Mouse (Mus musculus) midbrain, embryonic 15.5 days (tissue): Measurements from ENCODE around the gene Hif3a. TPM values are rescaled to one million over a fixed set of nuclear protein-coding genes. Genes with fewer than 3 reads are reported as not detected.
A peak's percentile ranks its signal among the peaks of the same experiment; 100 is the strongest.

Experiments
- ATAC-seq: fragments of 200-750 bp; cut with Nextera tagmentation; replicated peaks from 2 replicates; pipeline ENCODE4 v1.8.0; 2017; ENCODE audit warnings: moderate TSS enrichment
- H3K27ac ChIP-seq: fragments of 300-500 bp; sonication (generic); 2 replicates; pipeline ENCODE4 v1.5.1; 2015; ENCODE audit warnings: mild to moderate bottlenecking, inconsistent platforms
- H3K27me3 ChIP-seq: fragments of 300-500 bp; sonication (generic); replicated peaks from 2 replicates; pipeline ENCODE4 v1.6.1; 2015; ENCODE audit warnings: inconsistent platforms
- H3K36me3 ChIP-seq: fragments of 300-500 bp; sonication (generic); replicated peaks from 2 replicates; pipeline ENCODE4 v1.6.1; 2015; ENCODE audit warnings: inconsistent platforms
- H3K4me1 ChIP-seq: fragments of 300-500 bp; sonication (generic); 2 replicates; pipeline ENCODE4 v1.6.1; 2015; ENCODE audit warnings: inconsistent platforms
- H3K4me2 ChIP-seq: fragments of 300-500 bp; sonication (generic); 2 replicates; pipeline ENCODE4 v1.6.1; 2015; ENCODE audit warnings: inconsistent platforms, mild to moderate bottlenecking, moderate library complexity
- H3K4me3 ChIP-seq: fragments of 300-500 bp; sonication (generic); 2 replicates; pipeline ENCODE4 v1.5.1; 2015; ENCODE audit warnings: mild to moderate bottlenecking, inconsistent platforms
- H3K9ac ChIP-seq: fragments of 300-500 bp; sonication (generic); 2 replicates; pipeline ENCODE4 v1.6.1; 2015; ENCODE audit warnings: mild to moderate bottlenecking, inconsistent platforms
- H3K9me3 ChIP-seq: fragments of 300-500 bp; sonication (generic); 2 replicates; pipeline ENCODE4 v1.6.1; 2016; ENCODE audit warnings: inconsistent platforms
- WGBS: fragments of 180-500 bp; shearing (Covaris S2); methylation state at CpG from one replicate; pipeline ENCODE4 v1.1.7; 2015; ENCODE audit warnings: mixed read lengths; 5-methylcytosine and 5-hydroxymethylcytosine counted together
- polyA plus RNA-seq: library from polyadenylated mRNA; unstranded; fragments of >200 nt; fragmentation: Nextera tagmentation; extraction: Ambion mirVana; gene quantifications from 2 replicates; pipeline ENCODE4 v1.2.1, GENCODE M21; 2015

Hif3a gene
- polyA plus RNA-seq, 1 experiment from 2014 or later, result 4.7 TPM

- no peak for ATAC-seq
- H3K4me1 ChIP-seq, result 0 out of 2 replicates have a peak, but pooled peaks cover 2% of the 10 kb centered on the region
- H3K27ac ChIP-seq, result no peak overlapping the region
- WGBS, result 95% methylated on average over 7 of the region's 7 CpGs
- H3K9ac ChIP-seq, result no peak overlapping the region
- no peak overlapping the region for H3K4me3 ChIP-seq
- no peak overlapping the region for H3K4me2 ChIP-seq
- H3K36me3 ChIP-seq, result peaks cover 64% of the 10 kb centered on the region
- H3K9me3 ChIP-seq, result no peaks in the 10 kb centered on the region
- H3K27me3 ChIP-seq, result no peaks in the 10 kb centered on the region
Observed at GRCm38 (mm10) chr7:17011909-17012590, 50.2 kb downstream of the Hif3a start.

GRCm38 (mm10) chr7:17010010-17010347, 52.2 kb downstream of the Hif3a start:
- no peaks in the 10 kb centered on the region for H3K4me1 ChIP-seq
- H3K36me3 ChIP-seq, result peaks cover 75% of the 10 kb centered on the region
- no peaks in the 10 kb centered on the region for H3K27me3 ChIP-seq
- H3K4me3 ChIP-seq, result no peak overlapping the region
- WGBS, result 97% methylated on average over 5 of the region's 5 CpGs
- ATAC-seq, result no peak
- no peaks in the 10 kb centered on the region for H3K9me3 ChIP-seq
- H3K4me2 ChIP-seq, result no peak overlapping the region
- no peak overlapping the region for H3K27ac ChIP-seq
- H3K9ac ChIP-seq, result no peak overlapping the region

DNA sequence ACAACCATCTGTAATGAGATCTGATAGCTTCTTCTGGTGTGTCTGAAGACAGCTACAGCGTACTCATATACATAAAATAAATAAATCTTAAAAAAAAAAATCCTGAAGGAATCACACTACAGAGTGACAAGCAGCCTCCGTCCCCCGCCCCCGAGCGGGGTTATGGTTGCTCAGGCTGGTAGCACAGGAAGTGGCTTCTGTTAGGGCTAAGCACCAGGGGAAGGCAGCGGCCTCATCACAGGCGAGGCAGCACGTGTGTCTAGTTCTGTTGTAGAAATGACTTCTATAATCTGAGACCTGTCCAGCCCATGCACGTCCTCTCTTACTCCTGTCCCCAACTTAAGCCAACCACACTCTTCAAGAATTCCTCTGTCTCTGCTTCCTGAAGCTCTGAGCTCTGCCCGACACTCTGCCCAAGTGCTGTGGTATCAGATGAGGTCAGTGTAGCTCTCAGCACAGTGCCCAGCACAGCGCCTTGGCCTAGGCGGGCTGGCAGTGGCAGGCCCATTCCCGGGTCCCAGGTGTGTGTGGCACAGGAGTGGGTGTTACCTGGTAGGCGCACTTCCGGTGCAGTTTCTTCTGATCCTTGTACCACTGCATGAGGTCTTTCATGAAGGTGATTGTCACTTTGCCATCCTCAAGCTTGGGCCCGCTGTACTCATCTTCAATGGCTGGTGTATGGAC, 52.8 kb downstream of the Hif3a start:
- no peak overlapping the region for H3K4me3 ChIP-seq
- no peaks in the 10 kb centered on the region for H3K9me3 ChIP-seq
- ATAC-seq, result no peak
- H3K36me3 ChIP-seq, result peaks cover 74% of the 10 kb centered on the region
- no peak overlapping the region for H3K4me2 ChIP-seq
- no peak overlapping the region for H3K27ac ChIP-seq
- no peak overlapping the region for H3K9ac ChIP-seq
- no peaks in the 10 kb centered on the region for H3K27me3 ChIP-seq
- 94% methylated on average over 16 of the region's 16 CpGs for whole genome bisulfite sequencing
- H3K4me1 ChIP-seq, result no peaks in the 10 kb centered on the region

DNA sequence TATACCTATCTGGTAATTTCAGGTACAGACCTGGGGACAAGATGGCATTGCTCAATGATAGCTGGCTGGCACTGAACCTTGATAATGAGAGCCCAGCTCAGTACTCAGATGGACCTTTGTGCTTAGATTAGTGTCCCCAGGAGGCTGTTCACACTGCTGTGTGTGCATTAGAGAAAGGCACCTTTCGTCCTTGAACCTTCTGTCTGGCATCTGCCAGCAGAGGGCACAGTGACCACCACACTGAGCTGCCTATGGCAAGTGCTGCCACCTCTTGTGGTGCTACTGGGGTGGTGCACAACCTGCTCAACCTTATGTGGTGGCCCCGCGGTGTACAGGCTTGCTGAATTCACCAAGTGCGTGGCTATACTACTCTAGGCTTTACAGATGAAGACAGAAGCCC, 54.9 kb downstream of the Hif3a start:
- Histone ChIP-seq H3K36me3 (peaks cover 53% of the 10 kb centered on the region), H3K27ac (no peak overlapping the region), H3K9ac (no peak overlapping the region), H3K4me3 (no peak overlapping the region), H3K27me3 (no peaks in the 10 kb centered on the region), H3K4me2 (no peak overlapping the region), H3K4me1 (no peaks in the 10 kb centered on the region), H3K9me3 (no peaks in the 10 kb centered on the region)
- peak; percentile 25; the same call in 1 of the 2 replicates for ATAC-seq
- 86% methylated on average over 4 of the region's 4 CpGs for WGBS

DNA sequence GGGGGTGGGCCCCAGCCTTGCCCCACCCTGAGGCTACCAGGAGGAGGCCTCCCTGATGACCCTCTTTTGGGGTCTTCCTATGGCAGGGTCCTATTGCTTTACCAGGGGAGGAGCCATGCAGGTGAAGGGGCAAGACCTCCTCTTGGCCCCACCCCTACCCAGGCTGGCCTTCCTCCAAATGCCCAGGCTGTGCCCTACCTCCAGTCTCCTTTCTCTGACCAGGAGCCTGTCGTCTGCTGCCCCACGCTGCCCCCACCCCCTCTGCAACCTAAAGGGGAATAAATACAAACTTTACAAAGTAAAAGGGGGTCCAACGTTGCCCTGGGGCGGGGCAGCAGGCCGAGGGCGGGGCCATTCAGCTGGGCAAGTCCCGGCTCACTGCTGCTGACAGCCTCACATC, 57.5 kb downstream of the Hif3a start:
- peaks cover 4% of the 10 kb centered on the region; the same call in 1 of the 2 replicates for H3K4me1 ChIP-seq
- no peaks in the 10 kb centered on the region for H3K9me3 ChIP-seq
- H3K27ac ChIP-seq, result no peak overlapping the region
- no peak overlapping the region for H3K4me2 ChIP-seq
- H3K9ac ChIP-seq, result no peak overlapping the region
- no peak overlapping the region for H3K4me3 ChIP-seq
- WGBS, result 81% methylated on average over 7 of the region's 7 CpGs
- H3K36me3 ChIP-seq, result peaks cover 39% of the 10 kb centered on the region
- ATAC-seq, result no peak
- no peaks in the 10 kb centered on the region for H3K27me3 ChIP-seq

GRCm38 (mm10) chr7:17003230-17003960, 58.8 kb downstream of the Hif3a start:
- Histone ChIP-seq H3K27me3 (no peaks in the 10 kb centered on the region), H3K9me3 (no peaks in the 10 kb centered on the region), H3K4me1 (peaks cover 7% of the 10 kb centered on the region), H3K36me3 (peaks cover 32% of the 10 kb centered on the region), H3K4me3 (no peak overlapping the region), H3K9ac (no peak overlapping the region), H3K4me2 (no peak overlapping the region), H3K27ac (no peak overlapping the region)
- 85% methylated on average over 7 of the region's 7 CpGs for WGBS
- ATAC-seq, result no peak

- 10% methylated on average over 7 of the region's 7 CpGs for WGBS
- no peak overlapping the region for H3K4me2 ChIP-seq
Observed at GRCm38 (mm10) chr7:17002375-17003195, 59.6 kb downstream of the Hif3a start.

GRCm38 (mm10) chr7:16999650-17000049, 62.6 kb downstream of the Hif3a start:
- WGBS, result 19% methylated on average over 4 of the region's 4 CpGs
- no peak overlapping the region for H3K9ac ChIP-seq
- H3K9me3 ChIP-seq, result no peaks in the 10 kb centered on the region
- no peak overlapping the region for H3K4me3 ChIP-seq
- peak; percentile 10; the same call in 1 of the 2 replicates for ATAC-seq
- peaks cover 1% of the 10 kb centered on the region; the same call in 1 of the 2 replicates for H3K36me3 ChIP-seq
- no peak overlapping the region for H3K4me2 ChIP-seq
- H3K27ac ChIP-seq, result no peak overlapping the region
- H3K27me3 ChIP-seq, result no peaks in the 10 kb centered on the region
- H3K4me1 ChIP-seq, result peaks cover 17% of the 10 kb centered on the region

More at GRCm38 (mm10) chr7:17002375-17003195, 59.6 kb downstream of the Hif3a start:
- peak; percentile 76 for ATAC-seq
- Histone ChIP-seq H3K36me3 (peaks cover 23% of the 10 kb centered on the region), H3K27me3 (no peaks in the 10 kb centered on the region), H3K9me3 (no peaks in the 10 kb centered on the region), H3K27ac (no peak overlapping the region; the same call in 1 of the 2 replicates), H3K9ac (no peak overlapping the region), H3K4me3 (no peak overlapping the region), H3K4me1 (peaks cover 11% of the 10 kb centered on the region)

- Histone ChIP-seq H3K4me3 (no peak overlapping the region), H3K27me3 (no peaks in the 10 kb centered on the region), H3K4me1 (peaks cover 21% of the 10 kb centered on the region), H3K9ac (no peak overlapping the region), H3K9me3 (no peaks in the 10 kb centered on the region), H3K4me2 (no peak overlapping the region), H3K27ac (no peak overlapping the region), H3K36me3 (no peaks in the 10 kb centered on the region)
- 82% methylated on average over 4 of the region's 4 CpGs for WGBS
- no peak for ATAC-seq
Observed at GRCm38 (mm10) chr7:16999233-16999632, 63.0 kb downstream of the Hif3a start.

DNA sequence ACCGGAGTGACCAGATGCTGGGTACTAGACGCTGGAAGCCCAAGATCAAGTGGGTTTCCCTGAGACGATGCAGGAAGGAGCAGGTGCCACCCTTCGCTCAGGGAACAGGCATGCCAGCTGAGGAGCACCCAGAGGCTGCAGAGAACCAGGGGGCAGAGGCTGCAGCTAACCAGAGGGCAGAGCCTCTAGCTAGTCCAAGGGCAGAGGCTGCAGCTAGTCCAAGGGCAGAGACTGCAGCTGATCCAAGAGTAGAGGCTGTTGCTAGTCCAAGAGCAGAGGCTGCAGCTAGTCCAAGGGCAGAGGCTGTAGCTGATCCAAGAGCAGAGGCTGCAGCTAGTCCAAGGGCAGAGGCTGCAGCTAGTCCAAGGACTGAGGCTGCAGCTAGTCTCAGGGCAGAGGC, 66.9 kb downstream of the Hif3a start:
- H3K9ac ChIP-seq, result no peak overlapping the region
- peak overlapping the region; percentile 38 for H3K4me2 ChIP-seq
- no peak for ATAC-seq
- no peak overlapping the region for H3K27ac ChIP-seq
- whole genome bisulfite sequencing, result 88% methylated on average over 4 of the region's 4 CpGs
- peak overlapping the region; percentile 29; the same call in 1 of the 2 replicates for H3K4me3 ChIP-seq
- no peaks in the 10 kb centered on the region for H3K9me3 ChIP-seq
- peaks cover 42% of the 10 kb centered on the region for H3K4me1 ChIP-seq
- H3K36me3 ChIP-seq, result no peaks in the 10 kb centered on the region
- no peaks in the 10 kb centered on the region for H3K27me3 ChIP-seq

DNA sequence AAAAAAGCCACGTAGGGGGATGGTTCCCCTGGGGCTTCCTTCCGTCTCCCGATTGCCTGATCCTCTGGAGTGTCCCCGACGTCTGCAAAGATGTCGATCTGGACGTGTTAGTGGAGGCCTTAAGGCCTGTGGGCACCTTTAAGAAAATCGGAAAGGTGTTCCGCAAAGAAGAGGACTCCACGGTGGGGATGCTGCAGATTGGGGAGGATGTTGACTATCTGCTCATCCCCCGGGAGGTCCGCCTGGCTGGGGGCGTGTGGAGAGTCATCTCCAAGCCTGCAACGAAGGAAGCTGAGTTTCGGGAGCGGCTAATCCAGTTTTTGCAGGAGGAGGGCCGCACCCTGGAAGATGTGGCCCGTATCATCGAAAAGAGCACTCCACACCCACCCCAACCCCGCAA, 67.8 kb downstream of the Hif3a start:
- Histone ChIP-seq H3K4me2 (peak overlapping the region; percentile 38), H3K4me1 (peaks cover 47% of the 10 kb centered on the region), H3K9ac (peak overlapping the region; percentile 33; the same call in 1 of the 2 replicates), H3K27me3 (no peaks in the 10 kb centered on the region), H3K9me3 (no peaks in the 10 kb centered on the region), H3K4me3 (peak overlapping the region; percentile 29), H3K27ac (peak overlapping the region; percentile 23; the same call in 1 of the 2 replicates), H3K36me3 (no peaks in the 10 kb centered on the region)
- ATAC-seq, result no peak
- 11% methylated on average over 20 of the region's 20 CpGs for WGBS
